Mouse (Mus musculus): ENCODE measurements at regions not wholly inside any gene's neighbourhood (a gene's known extent, or its start where the extent isn't known, plus 50 kb on each side); places are given as distances from the start of the nearest gene placed in this dataset.

GRCm38 (mm10) chr2:128380581-128380980, 210.4 kb upstream of the Spdye4c start:
- TF ChIP-seq CTCF (IDR thresholded peaks at IDR 0.05; ENCODE audit: extremely low read depth, insufficient read length, insufficient replicate concordance, low read depth, low read length) (no peak), POLR2A (IDR thresholded peaks at IDR 0.05; ENCODE audit: low read depth, low read length) (no peak)

Measured in small intestine, adult 2 months (tissue).